Mouse (Mus musculus) midbrain, embryonic 15.5 days (tissue): Measurements from ENCODE around the gene Rmnd1. TPM values are rescaled to one million over a fixed set of nuclear protein-coding genes. Genes with fewer than 3 reads are reported as not detected.

Source experiments
- ATAC-seq: fragments of 200-750 bp; cut with Nextera tagmentation; replicated peaks from 2 replicates; pipeline ENCODE4 v1.8.0; 2017; ENCODE audit warnings: moderate TSS enrichment
- H3K27ac ChIP-seq: fragments of 300-500 bp; sonication (generic); 2 replicates; pipeline ENCODE4 v1.5.1; 2015; ENCODE audit warnings: mild to moderate bottlenecking, inconsistent platforms
- H3K27me3 ChIP-seq: fragments of 300-500 bp; sonication (generic); replicated peaks from 2 replicates; pipeline ENCODE4 v1.6.1; 2015; ENCODE audit warnings: inconsistent platforms
- H3K36me3 ChIP-seq: fragments of 300-500 bp; sonication (generic); replicated peaks from 2 replicates; pipeline ENCODE4 v1.6.1; 2015; ENCODE audit warnings: inconsistent platforms
- H3K4me1 ChIP-seq: fragments of 300-500 bp; sonication (generic); 2 replicates; pipeline ENCODE4 v1.6.1; 2015; ENCODE audit warnings: inconsistent platforms
- H3K4me2 ChIP-seq: fragments of 300-500 bp; sonication (generic); 2 replicates; pipeline ENCODE4 v1.6.1; 2015; ENCODE audit warnings: inconsistent platforms, mild to moderate bottlenecking, moderate library complexity
- H3K4me3 ChIP-seq: fragments of 300-500 bp; sonication (generic); 2 replicates; pipeline ENCODE4 v1.5.1; 2015; ENCODE audit warnings: mild to moderate bottlenecking, inconsistent platforms
- H3K9ac ChIP-seq: fragments of 300-500 bp; sonication (generic); 2 replicates; pipeline ENCODE4 v1.6.1; 2015; ENCODE audit warnings: mild to moderate bottlenecking, inconsistent platforms
- H3K9me3 ChIP-seq: fragments of 300-500 bp; sonication (generic); 2 replicates; pipeline ENCODE4 v1.6.1; 2016; ENCODE audit warnings: inconsistent platforms
- WGBS: fragments of 180-500 bp; shearing (Covaris S2); methylation state at CpG from one replicate; pipeline ENCODE4 v1.1.7; 2015; ENCODE audit warnings: mixed read lengths; 5-methylcytosine and 5-hydroxymethylcytosine counted together
- polyA plus RNA-seq: library from polyadenylated mRNA; unstranded; fragments of >200 nt; fragmentation: Nextera tagmentation; extraction: Ambion mirVana; gene quantifications from 2 replicates; pipeline ENCODE4 v1.2.1, GENCODE M21; 2015

Rmnd1 gene
- polyA plus RNA-seq, 1 experiment from 2014 or later = 51.6 TPM

- H3K4me1 ChIP-seq = no peaks in the 10 kb centered on the region
- H3K9me3 ChIP-seq = no peaks in the 10 kb centered on the region
- no peaks in the 10 kb centered on the region for H3K27me3 ChIP-seq
- no peaks in the 10 kb centered on the region for H3K36me3 ChIP-seq
- WGBS = 95% methylated on average over 7 of the region's 7 CpGs
- H3K9ac ChIP-seq = no peak overlapping the region
- no peak for ATAC-seq
- H3K4me3 ChIP-seq = no peak overlapping the region
- no peak overlapping the region for H3K27ac ChIP-seq
- no peak overlapping the region for H3K4me2 ChIP-seq
Observed at GRCm38 (mm10) chr10:4374239-4374638, 57.9 kb downstream of the Rmnd1 start.

DNA sequence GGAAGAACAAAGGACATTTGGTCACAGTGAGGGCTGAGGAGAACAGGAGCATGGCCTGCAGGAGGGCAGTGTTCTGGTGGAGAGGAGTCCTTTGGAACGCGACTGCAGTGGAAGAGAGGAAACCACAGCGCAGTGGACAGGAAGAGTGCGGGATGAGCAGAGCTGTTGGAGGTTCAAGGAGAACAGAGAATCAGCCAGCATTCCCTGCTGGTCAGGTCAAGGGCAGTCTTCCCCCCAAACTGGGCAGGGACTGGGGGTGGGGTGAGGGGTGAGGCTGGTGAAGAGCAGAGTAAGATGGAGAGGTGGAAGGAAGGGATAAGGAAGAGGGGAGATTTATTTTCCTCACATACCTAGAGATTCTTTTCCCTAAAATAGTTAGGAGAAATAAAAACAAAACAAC lies 58.6 kb downstream of the Rmnd1 start:
- WGBS = 86% methylated on average over 4 of the region's 4 CpGs

GRCm38 (mm10) chr10:4372011-4372410 lies 60.2 kb downstream of the Rmnd1 start:
- no peaks in the 10 kb centered on the region for H3K27me3 ChIP-seq
- no peak overlapping the region for H3K4me3 ChIP-seq
- no peak overlapping the region for H3K4me2 ChIP-seq
- ATAC-seq = peak; percentile 65
- H3K36me3 ChIP-seq = peaks cover 15% of the 10 kb centered on the region
- no peak overlapping the region for H3K9ac ChIP-seq
- H3K9me3 ChIP-seq = no peaks in the 10 kb centered on the region
- H3K4me1 ChIP-seq = no peaks in the 10 kb centered on the region
- WGBS = 55% methylated on average over 5 of the region's 5 CpGs
- no peak overlapping the region for H3K27ac ChIP-seq

More for the DNA sequence above, 58.6 kb downstream of the Rmnd1 start:
- no peak overlapping the region for H3K4me2 ChIP-seq
- ATAC-seq = no peak
- no peaks in the 10 kb centered on the region for H3K27me3 ChIP-seq
- no peak overlapping the region for H3K9ac ChIP-seq
- no peaks in the 10 kb centered on the region for H3K4me1 ChIP-seq
- no peak overlapping the region for H3K27ac ChIP-seq
- H3K36me3 ChIP-seq = peaks cover 5% of the 10 kb centered on the region
- H3K4me3 ChIP-seq = no peak overlapping the region
- no peaks in the 10 kb centered on the region for H3K9me3 ChIP-seq

GRCm38 (mm10) chr10:4370105-4370504 lies 62.1 kb downstream of the Rmnd1 start:
- ATAC-seq = no peak
- H3K9ac ChIP-seq = no peak overlapping the region
- peaks cover 20% of the 10 kb centered on the region for H3K36me3 ChIP-seq
- H3K4me3 ChIP-seq = no peak overlapping the region
- H3K27me3 ChIP-seq = no peaks in the 10 kb centered on the region
- no peaks in the 10 kb centered on the region for H3K4me1 ChIP-seq
- H3K4me2 ChIP-seq = no peak overlapping the region
- WGBS = 90% methylated on average over 11 of the region's 11 CpGs
- H3K27ac ChIP-seq = no peak overlapping the region
- H3K9me3 ChIP-seq = no peaks in the 10 kb centered on the region

GRCm38 (mm10) chr10:4364618-4365017 lies 67.6 kb downstream of the Rmnd1 start:
- 89% methylated on average over 3 of the region's 3 CpGs for WGBS
- Histone ChIP-seq H3K27ac (no peak overlapping the region), H3K9me3 (no peaks in the 10 kb centered on the region), H3K27me3 (no peaks in the 10 kb centered on the region), H3K9ac (no peak overlapping the region), H3K36me3 (peaks cover 20% of the 10 kb centered on the region), H3K4me2 (no peak overlapping the region), H3K4me1 (no peaks in the 10 kb centered on the region), H3K4me3 (no peak overlapping the region)
- no peak for ATAC-seq

DNA sequence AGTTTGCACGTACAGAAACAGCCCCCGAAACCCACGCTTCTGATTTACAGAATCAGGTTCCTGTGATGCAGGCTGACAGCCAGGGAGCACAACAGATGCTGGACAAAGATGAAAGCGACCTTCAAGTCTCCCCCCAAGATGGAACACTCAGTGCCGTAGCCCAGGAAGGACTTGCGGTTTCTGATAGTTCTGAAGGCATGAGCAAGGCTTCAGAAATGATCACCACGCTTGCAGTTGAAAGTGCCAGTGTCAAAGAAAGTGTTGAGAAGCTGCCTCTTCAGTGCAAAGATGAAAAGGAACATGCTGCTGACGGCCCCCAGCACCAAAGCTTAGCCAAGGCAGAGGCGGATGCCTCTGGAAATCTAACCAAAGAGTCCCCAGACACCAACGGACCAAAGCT lies 74.8 kb downstream of the Rmnd1 start:
- 82% methylated on average over 10 of the region's 10 CpGs for WGBS
- no peak for ATAC-seq

GRCm38 (mm10) chr10:4356640-4357039 lies 75.5 kb downstream of the Rmnd1 start:
- Histone ChIP-seq H3K9me3 (no peaks in the 10 kb centered on the region), H3K4me2 (no peak overlapping the region), H3K36me3 (0 out of 2 replicates have a peak, but pooled peaks cover 9% of the 10 kb centered on the region), H3K9ac (no peak overlapping the region), H3K4me1 (no peaks in the 10 kb centered on the region), H3K4me3 (no peak overlapping the region), H3K27ac (no peak overlapping the region), H3K27me3 (no peaks in the 10 kb centered on the region)
- no peak for ATAC-seq
- WGBS = 87% methylated on average over 5 of the region's 5 CpGs

More for the DNA sequence above, 74.8 kb downstream of the Rmnd1 start:
- Histone ChIP-seq H3K9ac (no peak overlapping the region), H3K9me3 (no peaks in the 10 kb centered on the region), H3K4me3 (no peak overlapping the region), H3K4me1 (no peaks in the 10 kb centered on the region), H3K4me2 (no peak overlapping the region), H3K27me3 (no peaks in the 10 kb centered on the region), H3K27ac (no peak overlapping the region), H3K36me3 (0 out of 2 replicates have a peak, but pooled peaks cover 9% of the 10 kb centered on the region)

DNA sequence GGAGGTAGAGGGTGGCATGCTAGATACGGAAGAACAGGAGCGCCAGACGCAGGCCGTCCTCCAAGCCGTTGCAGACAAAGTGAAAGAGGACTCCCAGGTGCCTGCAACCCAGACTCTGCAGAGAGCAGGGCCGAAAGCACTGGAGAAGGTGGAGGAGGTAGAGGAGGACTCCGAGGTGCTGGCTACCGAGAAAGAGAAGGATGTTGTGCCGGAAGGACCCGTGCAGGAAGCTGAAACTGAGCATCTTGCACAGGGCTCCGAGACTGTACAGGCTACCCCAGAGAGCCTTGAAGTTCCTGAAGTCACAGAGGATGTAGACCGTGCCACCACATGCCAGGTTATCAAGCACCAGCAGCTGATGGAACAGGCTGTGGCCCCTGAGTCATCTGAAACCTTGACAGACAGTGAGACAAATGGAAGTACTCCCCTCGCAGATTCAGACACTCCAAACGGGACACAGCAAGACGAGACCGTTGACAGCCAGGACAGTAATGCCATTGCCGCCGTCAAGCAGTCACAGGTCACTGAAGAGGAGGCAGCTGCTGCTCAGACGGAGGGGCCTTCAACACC lies 76.2 kb downstream of the Rmnd1 start:
- no peak overlapping the region for H3K9ac ChIP-seq
- no peak overlapping the region for H3K27ac ChIP-seq
- no peak overlapping the region for H3K4me3 ChIP-seq
- no peak for ATAC-seq
- no peaks in the 10 kb centered on the region for H3K4me1 ChIP-seq
- H3K9me3 ChIP-seq = no peaks in the 10 kb centered on the region
- H3K27me3 ChIP-seq = no peaks in the 10 kb centered on the region
- H3K4me2 ChIP-seq = no peak overlapping the region
- WGBS = 90% methylated on average over 19 of the region's 19 CpGs
- 0 out of 2 replicates have a peak, but pooled peaks cover 9% of the 10 kb centered on the region for H3K36me3 ChIP-seq

GRCm38 (mm10) chr10:4354371-4355260 lies 77.6 kb downstream of the Rmnd1 start:
- Histone ChIP-seq H3K4me1 (no peaks in the 10 kb centered on the region), H3K4me2 (no peak overlapping the region), H3K9ac (no peak overlapping the region), H3K4me3 (no peak overlapping the region), H3K27ac (no peak overlapping the region), H3K27me3 (no peaks in the 10 kb centered on the region), H3K9me3 (no peaks in the 10 kb centered on the region), H3K36me3 (0 out of 2 replicates have a peak, but pooled peaks cover 9% of the 10 kb centered on the region)
- ATAC-seq = no peak
- WGBS = 92% methylated on average over 38 of the region's 38 CpGs

Other genes starting within 250 kb of the Rmnd1 start
- gene Akap12, start 166.0 kb downstream of the Rmnd1 start, polyA plus RNA-seq = 40.8 and 41.5 TPM in 2 replicates
- gene Zbtb2, start 44.3 kb downstream of the Rmnd1 start, polyA plus RNA-seq = 16.5 and 16.6 TPM in 2 replicates
- gene Armt1, start 79 bp upstream of the Rmnd1 start, polyA plus RNA-seq = 11.4 and 11.8 TPM in 2 replicates
- gene Ccdc170, start 50.1 kb upstream of the Rmnd1 start, polyA plus RNA-seq = 0.27 and 0.34 TPM in 2 replicates
- gene Esr1, start 179.2 kb upstream of the Rmnd1 start, polyA plus RNA-seq = 0.31 and 0.46 TPM in 2 replicates